Mouse (Mus musculus) forebrain, embryonic 14.5 days (tissue): Measurements from ENCODE around the gene Stard10. TPM values are rescaled to one million over a fixed set of nuclear protein-coding genes. Genes with fewer than 3 reads are reported as not detected.

Experiments used
- ATAC-seq: fragments of 200-750 bp; cut with Nextera tagmentation; 2 replicates; pipeline ENCODE4 v1.8.0; 2017; ENCODE audit warnings: mild to moderate bottlenecking, moderate library complexity
- DNase-seq: peaks from one replicate; pipeline ENCODE4 v3.0.0-alpha.2; 2015; ENCODE audit warnings: low spot score
- H3K27ac ChIP-seq: fragments of 300-500 bp; sonication (generic); 2 replicates; pipeline ENCODE4 v1.5.1; 2014; ENCODE audit warnings: low read depth, mild to moderate bottlenecking, control low read depth, low read length, moderate library complexity
- H3K27me3 ChIP-seq: fragments of 300-500 bp; sonication (generic); replicated peaks from 2 replicates; pipeline ENCODE4 v1.6.1; 2014; ENCODE audit warnings: low read length, control low read depth, mixed read lengths; ENCODE audit not compliant: control insufficient read depth, insufficient read depth
- H3K36me3 ChIP-seq: fragments of 300-500 bp; sonication (generic); 2 replicates; pipeline ENCODE4 v1.6.1; 2014; ENCODE audit warnings: low read length, control low read depth; ENCODE audit not compliant: control insufficient read depth, insufficient read depth
- H3K4me1 ChIP-seq: fragments of 300-500 bp; sonication (generic); 2 replicates; pipeline ENCODE4 v1.6.1; 2014; ENCODE audit warnings: antibody characterized with exemption, low read length, control low read depth; ENCODE audit not compliant: control insufficient read depth, insufficient read depth
- H3K4me2 ChIP-seq: fragments of 300-500 bp; sonication (generic); 2 replicates; pipeline ENCODE4 v1.6.1; 2014; ENCODE audit warnings: mild to moderate bottlenecking, control low read depth, low read length
- H3K4me3 ChIP-seq: fragments of 300-500 bp; sonication (generic); 2 replicates; pipeline ENCODE4 v1.5.1; 2014; ENCODE audit warnings: low read depth, low read length, control low read depth
- H3K9ac ChIP-seq: fragments of 300-500 bp; sonication (generic); 2 replicates; pipeline ENCODE4 v1.6.1; 2014; ENCODE audit warnings: mild to moderate bottlenecking, low read length, control low read depth, moderate library complexity
- H3K9me3 ChIP-seq: fragments of 300-500 bp; sonication (generic); replicated peaks from 2 replicates; pipeline ENCODE4 v1.6.1; 2016; ENCODE audit warnings: low read length, control low read depth, mixed read lengths; ENCODE audit not compliant: control insufficient read depth
- WGBS: fragments of 180-500 bp; shearing (Covaris S2); extraction: QIAGEN DNeasy Blood & Tissue Kit; methylation state at CpG from one replicate; pipeline ENCODE4 v1.1.7; 2014; 5-methylcytosine and 5-hydroxymethylcytosine counted together
- polyA plus RNA-seq: library from polyadenylated mRNA; unstranded; fragments of >200 nt; fragmentation: Nextera tagmentation; extraction: Ambion mirVana; gene quantifications from 2 replicates; pipeline ENCODE4 v1.2.1, GENCODE M21; 2014

Stard10 gene
- polyA plus RNA-seq, 1 experiment from 2014 or later: 8.1 TPM

DNA sequence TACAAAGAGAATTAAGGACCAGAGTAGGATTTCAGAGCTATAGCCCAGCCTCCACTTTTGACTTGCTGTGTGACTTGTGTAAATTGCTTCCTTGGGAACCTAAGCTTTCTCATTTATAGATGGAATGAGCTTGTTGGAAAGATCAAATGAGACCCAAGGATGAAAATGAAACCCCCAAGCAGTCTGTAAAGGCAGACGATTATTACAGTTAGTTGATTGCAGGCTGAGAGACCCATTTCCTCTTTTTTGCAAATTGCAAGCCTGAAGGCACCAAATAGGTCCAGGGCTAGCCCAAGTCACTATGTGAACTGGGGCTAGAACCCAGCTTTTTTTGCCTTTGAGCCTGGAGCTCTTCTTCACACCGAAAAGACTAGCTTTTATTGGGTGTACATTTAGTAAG lies 5.8 kb upstream of the Stard10 start:
- no peak for DNase-seq
- Histone ChIP-seq H3K36me3 (no peaks in the 10 kb centered on the region), H3K27me3 (no peaks in the 10 kb centered on the region), H3K27ac (no peak overlapping the region), H3K4me2 (peak overlapping the region; percentile 57), H3K9me3 (no peaks in the 10 kb centered on the region), H3K4me1 (0 out of 2 replicates have a peak, but pooled peaks cover 2% of the 10 kb centered on the region), H3K9ac (0 out of 2 replicates have a peak overlapping the region, but pooled peaks have one; percentile 26), H3K4me3 (peak overlapping the region; percentile 47)
- ATAC-seq: 0 out of 2 replicates have a peak, but pooled peaks have one; percentile 1
- WGBS: 38% methylated on average over 2 of the region's 2 CpGs

DNA sequence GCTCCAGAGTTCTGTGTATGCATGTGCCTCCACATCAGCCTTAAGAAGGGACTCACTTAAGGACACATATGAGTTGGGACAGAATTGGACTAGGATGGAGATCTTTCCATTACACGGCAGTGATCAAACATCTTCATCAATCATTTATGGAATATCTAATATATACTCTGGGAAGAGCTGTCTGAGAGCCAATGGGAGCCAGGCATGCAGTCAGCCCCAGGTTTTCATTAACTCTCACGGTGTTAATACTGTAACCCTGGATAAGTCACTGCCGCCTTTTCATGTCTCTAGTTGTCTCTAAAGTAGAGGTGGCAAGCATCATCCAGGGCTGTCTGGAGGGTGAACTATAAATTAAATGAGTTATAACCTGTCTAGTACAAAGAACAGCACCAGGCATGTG lies 3.9 kb upstream of the Stard10 start:
- no peaks in the 10 kb centered on the region for H3K9me3 ChIP-seq
- 83% methylated on average over 3 of the region's 3 CpGs for WGBS
- H3K27ac ChIP-seq: no peak overlapping the region
- 0 out of 2 replicates have a peak, but pooled peaks cover 2% of the 10 kb centered on the region for H3K4me1 ChIP-seq
- H3K4me2 ChIP-seq: no peak overlapping the region
- H3K9ac ChIP-seq: no peak overlapping the region
- no peaks in the 10 kb centered on the region for H3K27me3 ChIP-seq
- DNase-seq (no peak), ATAC-seq (no peak)
- H3K36me3 ChIP-seq: no peaks in the 10 kb centered on the region
- no peak overlapping the region for H3K4me3 ChIP-seq

DNA sequence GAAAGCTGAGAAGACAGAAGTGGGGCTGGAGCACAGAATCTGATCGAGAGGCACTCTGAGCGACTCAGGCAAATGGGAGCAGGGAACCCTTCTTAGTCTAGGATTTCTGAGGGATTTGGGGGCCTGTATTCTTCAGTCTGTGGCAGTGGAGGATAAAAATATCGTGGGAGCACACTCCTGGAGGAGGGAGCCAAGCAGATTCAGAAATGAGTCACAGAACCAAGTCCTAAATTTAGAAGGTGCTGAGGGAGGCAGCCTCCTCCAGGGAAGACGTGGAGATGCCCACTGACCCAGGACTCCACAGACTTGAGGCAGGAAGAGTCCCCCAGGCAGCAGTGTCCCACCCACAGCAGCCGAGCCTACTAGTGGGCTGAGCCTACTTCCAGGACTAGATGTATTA lies 2.5 kb upstream of the Stard10 start:
- DNase-seq (no peak), ATAC-seq (no peak)

GRCm38 (mm10) chr7:101315699-101316098 lies 1.2 kb upstream of the Stard10 start:
- DNase-seq: no peak
- H3K27me3 ChIP-seq: 0 out of 2 replicates have a peak, but pooled peaks cover 4% of the 10 kb centered on the region
- no peak overlapping the region for H3K9ac ChIP-seq
- no peak for ATAC-seq
- peaks cover 4% of the 10 kb centered on the region; the same call in 1 of the 2 replicates for H3K4me1 ChIP-seq
- H3K27ac ChIP-seq: no peak overlapping the region
- no peak overlapping the region for H3K4me3 ChIP-seq
- H3K9me3 ChIP-seq: no peaks in the 10 kb centered on the region
- H3K36me3 ChIP-seq: no peaks in the 10 kb centered on the region
- no peak overlapping the region for H3K4me2 ChIP-seq

More for the DNA sequence above, 2.5 kb upstream of the Stard10 start:
- no peaks in the 10 kb centered on the region for H3K36me3 ChIP-seq
- H3K4me3 ChIP-seq: no peak overlapping the region
- H3K4me2 ChIP-seq: no peak overlapping the region
- 0 out of 2 replicates have a peak, but pooled peaks cover 4% of the 10 kb centered on the region for H3K27me3 ChIP-seq
- 69% methylated on average over 5 of the region's 5 CpGs for WGBS
- H3K9me3 ChIP-seq: no peaks in the 10 kb centered on the region
- H3K27ac ChIP-seq: no peak overlapping the region
- H3K9ac ChIP-seq: no peak overlapping the region
- H3K4me1 ChIP-seq: 0 out of 2 replicates have a peak, but pooled peaks cover 2% of the 10 kb centered on the region

- H3K4me1 ChIP-seq: peaks cover 5% of the 10 kb centered on the region; the same call in 1 of the 2 replicates
- H3K4me3 ChIP-seq: no peak overlapping the region
- ATAC-seq (no peak), DNase-seq (no peak)
- no peaks in the 10 kb centered on the region for H3K9me3 ChIP-seq
- H3K27ac ChIP-seq: no peak overlapping the region
- H3K9ac ChIP-seq: no peak overlapping the region
- 76% methylated on average over 6 of the region's 6 CpGs for WGBS
- H3K27me3 ChIP-seq: peaks cover 4% of the 10 kb centered on the region; the same call in 1 of the 2 replicates
- no peaks in the 10 kb centered on the region for H3K36me3 ChIP-seq
- no peak overlapping the region for H3K4me2 ChIP-seq
Measured at GRCm38 (mm10) chr7:101316591-101317001, 290 bp upstream of the Stard10 start.

- DNase-seq: no peak
Measured at GRCm38 (mm10) chr7:101318848-101319247, 2.0 kb downstream of the Stard10 start.

GRCm38 (mm10) chr7:101319796-101320195 lies 2.9 kb downstream of the Stard10 start:
- 93% methylated on average over 1 of the region's 1 CpGs for WGBS
- DNase-seq (no peak), ATAC-seq (no peak)
- Histone ChIP-seq H3K4me1 (peaks cover 7% of the 10 kb centered on the region; the same call in 1 of the 2 replicates), H3K36me3 (no peaks in the 10 kb centered on the region), H3K27me3 (peaks cover 4% of the 10 kb centered on the region; the same call in 1 of the 2 replicates), H3K4me3 (no peak overlapping the region), H3K27ac (no peak overlapping the region), H3K9ac (no peak overlapping the region), H3K9me3 (no peaks in the 10 kb centered on the region), H3K4me2 (no peak overlapping the region)

More at GRCm38 (mm10) chr7:101318848-101319247, 2.0 kb downstream of the Stard10 start:
- no peak for ATAC-seq
- no peak overlapping the region for H3K4me3 ChIP-seq
- WGBS: 72% methylated on average over 4 of the region's 4 CpGs
- H3K9ac ChIP-seq: no peak overlapping the region
- peaks cover 4% of the 10 kb centered on the region; the same call in 1 of the 2 replicates for H3K27me3 ChIP-seq
- H3K4me1 ChIP-seq: peaks cover 7% of the 10 kb centered on the region; the same call in 1 of the 2 replicates
- H3K9me3 ChIP-seq: no peaks in the 10 kb centered on the region
- no peaks in the 10 kb centered on the region for H3K36me3 ChIP-seq
- no peak overlapping the region for H3K4me2 ChIP-seq
- no peak overlapping the region for H3K27ac ChIP-seq

GRCm38 (mm10) chr7:101320399-101321217 lies 3.7 kb downstream of the Stard10 start:
- H3K27ac ChIP-seq: no peak overlapping the region
- peak overlapping the region; percentile 75 for H3K4me3 ChIP-seq
- H3K36me3 ChIP-seq: no peaks in the 10 kb centered on the region
- peak overlapping the region; percentile 78 for H3K9ac ChIP-seq
- H3K27me3 ChIP-seq: peaks cover 4% of the 10 kb centered on the region; the same call in 1 of the 2 replicates
- H3K9me3 ChIP-seq: no peaks in the 10 kb centered on the region
- peaks cover 7% of the 10 kb centered on the region; the same call in 1 of the 2 replicates for H3K4me1 ChIP-seq
- ATAC-seq (peak; percentile 89), DNase-seq (peak; percentile 69)
- 6% methylated on average over 24 of the region's 37 CpGs for WGBS
- H3K4me2 ChIP-seq: peak overlapping the region; percentile 98
